Mouse (Mus musculus) heart, adult 18-20 months (tissue): ENCODE measurements around the gene Uggt2. TPM values are rescaled to one million over a fixed set of nuclear protein-coding genes. Genes with fewer than 3 reads are reported as not detected.

Experiments
- total RNA-seq, 2 experiments: library from RNA; stranded (reverse); gene quantifications; 2 replicates each; pipeline ENCODE4 v1.2.3; 2021

Uggt2 gene
- total RNA-seq, 2 experiments from 2014 or later, result 7.4 to 8.0 TPM

Other genes starting within 250 kb of the Uggt2 start
- gene Dzip1, start 174.0 kb downstream of the Uggt2 start, total RNA-seq, result 1 to 10 TPM; 2.1 to 3.3 TPM
- gene Dnajc3, start 161.5 kb downstream of the Uggt2 start, total RNA-seq, result 10 to 100 TPM; 30.8 to 32.8 TPM
- gene Hs6st3, start 38.9 kb upstream of the Uggt2 start, total RNA-seq, result not detected